Mouse (Mus musculus): ENCODE results near the gene Gm10840.

Gene Gm10840

DNA sequence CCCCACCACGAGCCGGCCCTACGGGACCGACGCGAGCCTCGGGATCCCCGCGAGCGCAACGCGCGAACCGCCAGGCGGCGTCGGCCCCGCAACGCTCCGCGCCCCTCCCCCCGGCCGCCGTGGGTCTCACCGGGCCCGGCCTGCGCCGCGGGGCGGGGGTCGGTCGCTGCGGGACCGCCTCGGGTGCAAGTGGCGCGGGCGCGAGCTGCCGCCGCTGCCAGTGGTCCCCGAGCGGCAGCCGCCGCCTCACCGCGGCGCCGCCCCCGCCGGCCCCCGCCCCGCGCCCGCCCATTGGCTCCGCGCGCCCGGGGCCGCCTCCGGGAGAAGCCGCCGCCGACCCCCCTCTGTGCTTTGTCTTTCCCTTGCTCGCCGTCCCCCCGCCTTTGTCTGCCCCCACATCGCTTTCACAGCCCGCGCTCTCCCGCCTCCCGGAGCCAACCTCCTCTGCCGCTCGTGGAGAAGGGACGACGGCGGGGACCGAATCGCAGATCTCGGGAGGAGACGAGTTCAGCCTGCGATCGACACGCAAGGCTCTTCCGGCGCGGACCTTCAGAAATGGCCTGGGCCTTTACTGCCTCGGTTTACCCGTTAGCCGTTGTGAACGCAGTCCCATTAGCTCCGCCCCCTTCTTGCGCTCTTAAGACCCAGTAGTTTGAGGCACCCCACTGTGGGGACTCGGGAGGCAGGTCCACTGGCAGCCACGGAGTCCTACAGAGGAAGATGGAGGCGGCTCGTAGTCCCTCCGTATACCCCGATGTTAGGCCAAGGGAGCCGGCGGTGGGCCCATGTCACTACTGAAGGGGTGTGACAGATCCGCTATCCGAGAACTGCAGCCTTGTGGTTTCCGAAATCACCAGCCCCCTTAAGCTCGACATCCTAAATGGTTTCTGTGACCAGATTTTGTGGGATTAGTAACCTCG lies 469 bp upstream of the Gm10840 start:
- DNase-seq (ENCODE audit: low spot score): peak; percentile 50

DNA sequence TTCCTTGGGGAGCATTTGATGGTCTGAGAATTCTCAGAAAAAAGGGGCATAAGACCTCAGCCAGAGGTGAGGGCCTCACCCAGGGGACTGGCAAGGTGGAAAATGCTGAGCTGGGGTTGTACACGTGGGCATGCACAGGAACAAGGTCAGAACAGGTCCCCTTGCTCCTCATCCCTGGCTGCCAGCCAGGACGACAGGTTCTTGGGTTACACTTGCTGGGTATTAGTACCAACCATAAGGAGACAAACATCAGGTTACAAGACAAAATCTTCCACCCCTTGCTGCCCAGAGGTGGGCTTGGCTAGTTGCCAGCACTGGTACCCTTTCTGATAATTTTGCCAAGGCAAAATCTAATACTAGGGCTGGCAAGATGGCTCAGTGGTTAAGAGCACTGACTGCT lies 1.6 kb downstream of the Gm10840 start:
- DNase-seq (ENCODE audit: low spot score): no peak

DNA sequence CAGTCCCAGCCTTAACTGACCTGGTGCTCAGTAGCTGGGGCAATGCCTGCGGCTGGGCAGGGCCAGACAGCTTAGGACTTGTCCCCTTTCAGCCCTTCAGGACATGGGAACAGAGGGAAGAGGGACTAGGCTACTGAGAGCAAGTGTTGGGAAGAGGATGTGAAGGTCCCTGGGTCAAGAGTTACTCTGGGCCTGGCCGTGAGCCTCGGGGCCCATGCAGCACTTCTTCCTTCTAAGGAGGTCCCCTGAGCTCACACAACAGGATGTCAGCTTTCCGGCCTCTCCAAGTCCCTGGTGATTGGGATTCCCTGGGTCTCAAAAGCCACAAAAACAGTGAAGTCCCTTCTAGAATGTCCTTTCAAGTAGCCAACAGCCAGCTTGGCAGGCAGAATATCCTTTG lies 2.9 kb downstream of the Gm10840 start:
- no peak for DNase-seq (ENCODE audit: low spot score)

DNA sequence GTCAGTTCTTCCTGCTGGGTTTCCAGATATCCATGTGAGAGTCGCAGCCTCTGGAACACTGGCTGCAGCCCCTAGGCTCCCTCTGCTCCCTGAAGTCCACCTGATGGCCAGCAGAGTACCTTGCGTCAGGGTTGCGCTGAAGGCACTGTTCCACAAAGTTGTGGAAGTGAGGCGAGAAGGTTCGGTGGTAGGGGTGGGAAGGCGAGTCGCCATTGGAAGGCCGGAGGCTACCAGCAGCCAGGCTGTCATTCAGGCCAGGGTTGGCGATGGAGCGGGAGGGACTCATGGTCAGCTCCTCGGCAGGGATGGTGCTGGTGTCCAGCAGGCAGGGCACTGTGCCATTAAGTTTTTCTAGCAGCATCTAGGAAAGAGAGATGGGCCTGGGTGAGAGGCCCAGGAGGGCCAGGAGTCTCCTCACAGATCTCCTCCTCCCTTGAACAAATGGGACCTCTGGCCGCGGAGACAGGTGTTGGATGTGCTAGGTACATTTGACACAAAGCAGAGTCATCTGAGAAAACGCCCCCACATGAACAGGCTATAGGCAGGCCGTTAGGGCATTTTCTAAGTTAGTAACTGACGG lies 4.0 kb downstream of the Gm10840 start:
- no peak for DNase-seq (ENCODE audit: low spot score)

DNA sequence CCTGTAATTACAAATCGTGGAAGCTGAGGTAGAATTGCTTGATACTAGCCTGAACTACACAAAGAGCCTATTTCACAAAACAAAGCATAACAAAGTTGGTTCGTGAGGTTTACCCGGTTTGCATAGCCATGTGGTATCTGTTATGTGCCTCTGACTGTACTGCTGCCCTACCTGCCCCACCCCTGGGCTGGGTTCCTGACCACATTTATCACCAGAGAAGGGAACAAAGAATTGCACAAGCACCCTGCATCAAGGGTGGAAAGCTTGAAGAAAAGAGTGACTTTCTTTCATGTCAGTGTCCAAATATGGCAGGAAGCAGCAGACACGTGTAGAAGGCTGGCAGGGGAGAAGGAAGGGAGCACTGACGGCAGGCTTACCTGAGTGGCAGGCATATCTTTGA lies 6.8 kb downstream of the Gm10840 start:
- peak; percentile 30 for DNase-seq (ENCODE audit: low spot score)

DNA sequence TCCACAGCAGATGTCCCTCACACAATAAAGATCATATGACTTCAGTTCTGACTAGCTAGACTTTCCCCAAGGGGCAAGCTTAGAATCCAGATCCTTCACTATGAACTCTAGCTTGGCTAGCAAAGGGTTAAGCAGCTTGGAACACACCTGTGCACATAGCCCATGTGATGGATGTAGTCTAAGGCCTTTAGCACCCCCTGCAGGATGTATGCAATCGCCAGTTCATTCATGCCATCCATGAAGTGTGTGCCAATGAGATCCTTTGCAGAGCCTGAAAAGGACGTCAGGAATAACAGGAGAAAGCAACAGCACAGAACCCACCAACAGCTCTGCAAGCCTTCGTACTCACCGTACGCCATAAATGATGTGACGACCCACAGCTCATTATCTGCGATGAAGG lies 10.2 kb downstream of the Gm10840 start:
- no peak for DNase-seq (ENCODE audit: low spot score)

DNA sequence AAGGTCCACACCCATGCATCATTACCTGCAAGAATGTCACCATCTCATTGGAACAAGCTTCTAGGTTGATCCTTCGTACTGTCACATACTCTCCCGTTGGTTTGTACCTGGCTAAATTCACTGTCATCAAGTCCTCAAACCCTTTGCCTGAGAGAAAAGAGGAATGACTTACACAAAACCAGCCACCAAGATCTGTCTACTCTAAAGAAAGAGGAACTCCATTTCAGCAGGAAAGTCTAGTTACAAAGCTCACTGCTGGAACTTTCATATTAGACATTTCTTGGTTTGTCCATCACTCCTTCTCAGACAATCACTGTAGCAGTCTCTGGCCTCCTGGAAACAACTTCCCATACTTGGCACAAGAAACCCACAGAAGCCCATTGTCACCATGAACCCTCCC lies 12.6 kb downstream of the Gm10840 start:
- no peak for DNase-seq (ENCODE audit: low spot score)

DNA sequence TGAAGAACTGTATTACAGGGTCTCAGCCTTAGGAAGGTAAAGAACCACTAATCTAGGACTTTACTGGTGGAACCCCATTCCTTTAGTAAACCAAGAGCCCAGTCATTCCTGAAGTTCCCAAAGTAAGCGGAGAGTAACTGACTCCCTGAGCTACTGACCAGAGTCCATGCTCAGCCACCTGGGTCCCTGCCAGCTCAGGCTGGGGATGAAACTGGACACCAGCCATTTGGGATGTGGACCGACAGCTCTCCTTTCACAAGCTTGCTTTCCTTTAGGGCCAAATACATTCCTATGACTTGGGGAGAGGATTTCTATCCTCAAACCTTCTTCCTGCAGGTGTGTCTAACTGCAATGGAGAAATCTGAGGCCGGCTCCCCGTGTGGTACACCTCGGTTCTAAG lies 13.7 kb downstream of the Gm10840 start:
- DNase-seq (ENCODE audit: low spot score): no peak

DNA sequence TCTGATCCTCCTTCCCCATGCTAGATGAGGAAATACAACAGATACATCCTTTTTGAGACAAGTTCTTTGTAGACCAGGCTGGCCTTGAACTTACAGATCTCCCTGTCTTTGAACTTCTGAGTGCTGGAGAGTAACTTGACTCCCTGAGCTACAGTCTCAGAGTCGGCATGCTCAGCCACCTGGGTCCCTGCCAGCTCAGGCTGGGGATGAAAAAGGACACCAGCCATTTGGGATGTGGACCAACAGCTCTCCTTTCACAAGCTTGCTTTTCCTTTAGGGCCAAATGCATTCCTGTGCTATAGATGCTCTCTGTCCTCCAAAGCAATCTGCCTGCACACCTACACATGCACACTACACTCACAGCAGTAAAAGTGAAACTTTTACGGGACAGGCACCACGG lies 14.4 kb downstream of the Gm10840 start:
- no peak for DNase-seq (ENCODE audit: low spot score)

DNA sequence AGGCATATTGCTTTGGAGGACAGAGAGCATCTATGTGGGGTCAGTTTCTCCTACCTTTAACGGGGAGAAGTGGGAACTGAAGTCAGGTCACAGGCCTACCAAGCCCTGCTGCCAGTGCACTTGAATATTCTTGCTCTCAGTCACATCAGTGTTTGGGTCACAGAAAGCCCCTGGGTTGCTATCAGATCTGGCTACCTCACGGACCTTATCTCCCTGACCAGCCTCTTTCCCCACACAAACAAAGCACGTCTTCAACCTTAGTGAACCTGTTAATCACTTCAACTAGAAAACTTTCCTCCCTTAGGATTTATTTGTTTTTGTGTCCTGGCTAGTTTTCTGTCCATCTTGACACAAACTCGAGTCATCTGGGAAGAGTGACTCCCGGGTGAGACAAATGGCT lies 15.7 kb downstream of the Gm10840 start:
- no peak for DNase-seq (ENCODE audit: low spot score)

DNA sequence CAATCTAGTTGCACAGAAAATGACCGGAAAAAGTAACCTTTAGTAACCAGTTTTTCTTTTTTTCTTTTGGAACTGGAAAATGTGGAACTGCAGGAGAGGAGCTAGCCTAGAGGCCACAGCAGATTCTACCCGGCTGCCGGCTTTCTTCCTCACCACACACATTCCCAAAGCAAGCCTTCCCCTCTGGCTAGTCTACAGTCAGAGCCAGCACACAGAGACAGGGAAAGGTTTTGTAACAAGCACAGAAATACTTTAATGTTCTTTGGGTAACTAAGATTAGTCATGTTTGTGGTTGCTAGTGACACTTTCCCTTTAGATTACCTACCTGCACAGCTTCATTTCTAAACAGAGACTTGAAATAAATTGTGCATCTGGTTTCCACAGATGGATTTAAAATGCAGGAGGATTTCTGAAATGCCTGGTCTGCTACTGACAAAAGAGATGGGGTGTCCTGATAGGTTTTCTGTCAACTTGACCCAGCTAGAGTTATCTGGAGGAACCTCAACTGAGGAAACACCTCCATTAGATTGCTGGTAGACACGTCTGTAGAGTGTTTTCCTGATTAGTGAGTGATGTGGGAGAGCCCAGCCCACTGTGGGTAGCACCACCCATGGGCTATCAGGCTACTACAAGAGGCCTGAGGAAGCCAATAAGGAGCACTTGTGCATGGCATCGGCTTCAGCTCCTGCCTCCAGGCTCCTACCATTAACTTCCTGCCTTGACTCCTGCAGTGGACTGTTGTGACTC lies 17.6 kb downstream of the Gm10840 start:
- no peak for DNase-seq (ENCODE audit: low spot score)

DNA sequence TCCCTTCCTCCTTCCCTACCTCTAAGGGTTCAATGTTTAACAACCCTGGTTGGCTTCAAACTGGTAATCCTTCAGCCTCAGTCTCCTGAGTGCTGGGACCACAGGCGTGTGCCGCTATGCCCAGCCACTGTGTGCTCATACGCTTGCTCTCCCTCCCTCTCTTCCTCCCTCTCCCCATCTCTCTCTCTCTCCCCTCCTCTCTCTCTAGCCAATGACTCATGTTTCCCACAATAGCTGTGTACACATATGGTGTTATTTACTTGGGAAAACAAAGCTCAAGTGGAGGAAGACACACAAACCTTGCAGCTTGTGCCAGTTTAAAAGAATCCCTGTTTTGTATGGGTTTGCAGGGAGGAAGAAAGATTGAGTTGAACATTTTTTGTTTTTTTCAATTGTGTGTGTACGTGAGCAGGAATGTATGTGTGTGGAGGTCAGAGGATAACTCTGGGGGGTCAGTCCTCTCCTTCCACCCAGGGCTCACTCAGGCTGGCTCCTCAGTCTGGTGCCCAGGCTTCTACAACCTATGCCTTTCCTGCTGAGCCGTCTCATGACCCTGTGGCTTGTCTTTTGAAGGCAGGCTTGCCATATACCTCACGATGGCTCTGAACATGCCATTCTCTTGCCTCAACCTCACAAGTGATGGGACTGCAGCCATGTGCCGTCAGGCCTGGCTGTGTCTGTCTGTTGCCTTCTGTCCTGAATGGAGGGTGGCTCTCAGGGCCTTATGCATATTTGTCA lies 19.2 kb downstream of the Gm10840 start:
- DNase-seq (ENCODE audit: low spot score): no peak

DNA sequence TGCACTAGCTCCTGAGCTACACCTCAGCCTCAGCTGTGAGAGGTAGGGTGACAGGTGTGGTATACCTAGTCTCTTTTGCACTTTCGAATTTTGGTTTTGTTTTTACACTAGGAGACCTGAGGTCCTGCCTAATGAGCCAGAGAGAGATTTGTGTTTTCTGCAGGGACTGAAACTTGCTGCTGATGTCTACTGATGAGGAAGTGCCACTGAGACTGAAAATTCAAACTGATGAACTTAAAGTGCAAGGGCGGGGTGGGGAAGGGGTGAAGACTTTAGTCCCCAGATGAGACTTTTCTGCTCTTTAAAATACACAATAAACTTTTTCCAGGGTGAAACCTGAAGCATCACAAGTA lies 19.8 kb downstream of the Gm10840 start:
- no peak for DNase-seq (ENCODE audit: low spot score)

DNA sequence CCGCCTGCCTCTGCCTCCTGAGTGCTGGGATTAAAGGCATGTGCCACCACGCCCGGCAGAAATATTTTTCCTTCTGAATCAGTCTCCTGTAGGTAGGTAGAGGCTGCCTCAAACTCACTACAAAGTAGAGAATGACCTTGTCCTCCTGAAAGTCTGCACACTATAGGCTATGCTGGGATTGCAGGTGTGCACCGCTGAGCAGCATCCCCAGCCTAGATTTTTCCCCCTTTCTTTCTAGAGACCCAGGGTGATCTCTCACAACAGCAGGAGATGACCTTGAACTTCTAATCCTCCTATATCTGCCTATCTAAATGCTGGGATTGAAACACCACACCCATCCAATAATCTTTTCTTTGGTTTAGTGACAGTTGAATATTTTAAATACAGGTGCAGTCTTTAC lies 26.7 kb downstream of the Gm10840 start:
- no peak for DNase-seq (ENCODE audit: low spot score)

DNA sequence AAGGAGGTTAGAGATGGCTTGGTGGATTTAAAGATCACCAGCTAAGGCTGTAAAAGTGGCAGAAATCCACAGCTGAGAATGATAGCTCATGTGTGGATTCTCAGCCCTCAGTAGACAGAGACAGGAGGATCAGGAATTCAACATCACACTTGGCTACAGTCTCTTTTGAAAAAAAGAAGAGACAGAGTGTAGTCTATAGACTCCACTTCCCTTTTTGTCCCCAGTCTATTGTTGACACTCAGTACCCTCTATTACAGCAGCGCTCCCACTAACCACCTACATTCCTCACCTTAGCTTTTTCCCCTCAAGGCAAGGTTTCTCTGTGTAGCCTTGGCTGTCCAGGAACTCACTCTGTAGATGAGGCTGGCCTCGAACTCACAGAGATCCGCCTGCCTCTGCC lies 31.1 kb downstream of the Gm10840 start:
- no peak for DNase-seq (ENCODE audit: low spot score)

DNA sequence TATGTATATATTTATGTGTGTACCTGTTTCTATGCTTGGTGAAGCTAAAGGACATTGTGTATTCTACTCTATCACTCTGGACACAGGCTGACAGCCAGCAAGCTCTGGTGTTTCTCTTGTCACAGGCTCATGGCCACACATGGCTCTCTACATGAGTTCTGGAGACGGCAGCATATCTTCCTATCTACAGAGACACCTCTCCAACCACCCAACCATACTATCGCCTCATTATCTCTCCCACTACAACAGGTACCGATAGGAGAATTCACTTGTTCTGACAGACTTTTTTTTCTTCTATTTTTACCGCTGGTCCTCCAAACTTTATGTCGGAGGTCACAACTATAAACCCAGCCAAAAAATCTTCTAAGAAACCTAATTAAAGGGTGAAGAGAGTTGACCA lies 31.6 kb downstream of the Gm10840 start:
- DNase-seq (ENCODE audit: low spot score): no peak

DNA sequence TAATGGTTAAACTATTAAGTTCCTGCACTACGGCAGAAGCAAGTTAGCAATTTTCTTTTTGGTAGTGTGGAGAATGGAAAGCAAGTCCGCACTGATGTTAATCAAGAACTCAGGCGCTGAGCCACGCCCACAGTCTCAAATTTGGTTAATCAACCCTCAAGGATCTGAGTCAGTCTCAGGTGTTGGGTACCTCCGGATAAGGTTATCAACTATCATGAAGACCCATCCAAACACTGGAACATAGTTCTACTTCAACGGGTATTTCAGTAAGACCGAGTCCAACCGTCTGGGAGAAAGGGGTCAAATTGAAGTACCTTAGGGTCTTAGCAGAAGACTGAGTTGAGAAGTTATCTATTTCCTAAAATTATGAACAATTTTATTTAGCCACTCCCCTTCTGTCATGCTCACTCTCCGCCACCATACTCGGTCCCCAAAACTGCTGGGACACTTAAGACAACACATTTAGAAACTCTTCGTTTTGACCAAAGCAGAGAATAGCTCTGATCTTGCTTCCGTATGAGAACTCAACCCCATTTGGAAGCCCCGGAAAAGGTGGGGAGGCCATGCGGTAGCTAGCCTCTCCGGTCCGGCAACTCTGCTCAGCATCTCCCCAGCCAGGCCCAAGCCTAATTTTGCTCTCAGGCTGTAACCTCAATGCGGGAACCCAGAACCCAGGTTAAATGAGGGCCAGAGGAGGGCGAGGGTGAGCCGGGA lies 32.2 kb downstream of the Gm10840 start:
- DNase-seq (ENCODE audit: low spot score): no peak

DNA sequence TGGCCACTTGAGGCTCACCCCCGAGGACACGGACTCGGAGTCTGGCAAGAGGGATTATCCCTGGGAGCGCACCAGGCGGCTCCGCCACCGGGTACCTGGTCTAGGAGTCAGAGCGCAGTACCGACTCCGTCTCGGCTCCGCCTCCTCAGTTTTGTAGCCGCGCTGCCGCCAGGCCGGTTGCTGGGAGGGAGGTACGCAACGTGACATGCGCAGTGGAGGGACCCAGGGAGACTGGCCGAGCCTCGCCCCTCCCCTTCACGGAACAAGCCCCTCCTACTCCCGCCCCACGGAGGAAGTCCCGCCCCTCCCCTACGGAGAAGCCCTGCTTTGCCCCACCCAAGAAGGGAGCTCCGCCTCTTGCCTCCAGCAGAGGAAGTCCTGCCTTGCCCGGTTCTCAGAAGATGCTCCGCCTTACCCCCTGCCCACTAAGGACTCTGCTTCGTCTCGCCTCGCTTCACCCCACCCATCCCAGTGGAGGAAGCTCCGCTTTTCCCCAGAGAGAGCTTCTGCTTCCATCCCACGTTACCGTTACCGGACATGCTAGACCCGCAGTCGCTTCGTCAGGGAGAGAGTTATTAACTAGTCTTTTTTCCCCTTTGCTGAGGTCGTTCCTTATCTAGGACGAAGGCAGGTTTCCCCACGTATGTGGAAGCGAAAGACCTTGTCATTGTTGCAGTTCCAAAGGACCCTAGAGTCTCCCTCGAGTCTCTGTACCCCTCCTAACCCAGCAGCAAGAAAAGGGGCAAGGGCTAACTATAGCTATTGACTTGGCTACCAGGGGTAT lies 32.9 kb downstream of the Gm10840 start:
- DNase-seq (ENCODE audit: low spot score): peak; percentile 95

DNA sequence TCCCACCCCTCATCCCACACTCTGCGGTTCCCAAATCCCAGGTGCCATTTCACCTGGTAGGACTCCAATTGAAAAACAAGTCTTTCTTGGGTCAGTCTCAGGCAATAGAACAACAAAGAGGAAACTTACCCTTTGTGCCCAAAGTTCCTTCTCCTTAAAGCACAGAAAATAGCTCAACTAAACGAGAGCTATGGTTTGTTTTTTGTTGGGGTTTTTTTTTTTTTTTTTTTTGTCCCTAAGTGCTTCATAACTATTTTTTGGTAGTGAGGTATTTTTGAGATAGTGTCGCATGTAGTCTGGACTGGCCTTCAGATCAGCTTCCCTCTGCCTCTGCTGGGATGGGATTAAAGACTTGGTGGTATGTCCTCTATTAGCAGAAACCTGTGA lies 33.5 kb downstream of the Gm10840 start:
- DNase-seq (ENCODE audit: low spot score): no peak

DNA sequence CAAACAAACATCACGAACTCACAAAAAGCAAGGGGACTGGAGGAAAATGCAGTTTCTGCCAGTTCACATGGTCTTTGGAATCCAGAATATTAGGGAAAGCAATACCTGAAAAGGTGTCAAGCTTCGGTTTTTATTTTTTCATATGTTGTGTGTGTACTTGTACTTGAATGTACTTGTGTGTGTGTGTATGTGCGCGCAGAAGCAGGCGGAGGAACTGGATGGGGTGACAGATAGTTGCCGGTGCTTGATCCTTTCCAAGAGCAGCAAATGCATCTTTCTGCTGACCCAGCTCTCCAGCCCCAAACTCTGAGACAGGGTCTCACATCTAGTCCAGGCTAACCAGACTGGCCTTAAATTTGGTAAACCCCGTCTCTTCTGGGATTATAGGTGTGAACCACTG lies 34.2 kb downstream of the Gm10840 start:
- no peak for DNase-seq (ENCODE audit: low spot score)

DNA sequence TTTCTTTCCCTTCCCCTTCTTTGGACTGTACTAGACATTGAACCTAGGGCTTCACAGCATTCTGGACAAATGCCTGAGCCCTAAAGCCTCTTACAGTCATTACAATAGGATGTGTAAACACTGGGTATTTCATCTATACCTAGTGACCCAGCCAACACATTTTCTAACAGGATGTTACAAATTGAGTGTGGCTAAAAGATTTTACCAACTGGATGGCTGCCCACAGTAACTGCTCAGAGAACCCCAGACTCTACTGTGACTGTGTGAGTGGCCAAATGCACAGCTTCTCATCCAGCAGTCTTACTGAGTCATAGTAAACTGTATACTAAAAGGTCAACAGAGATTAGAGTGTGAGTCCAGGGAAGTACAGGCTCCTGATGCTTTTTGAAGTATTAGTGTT lies 34.7 kb downstream of the Gm10840 start:
- no peak for DNase-seq (ENCODE audit: low spot score)

Data from spleen, adult 12 weeks (tissue).